Mouse (Mus musculus) thymus, adult 2 months (tissue): ENCODE measurements at regions not wholly inside any gene's neighbourhood (a gene's known extent, or its start where the extent isn't known, plus 50 kb on each side); places are given as distances from the start of the nearest gene placed in this dataset.

ENCODE experiments used
- DNase-seq: peaks from one replicate; pipeline ENCODE4 v3.0.0; 2021
- H3K27ac ChIP-seq: fragments of 200-500 bp; 2 replicates; pipeline ENCODE4 v1.5.1; 2012; ENCODE audit warnings: low read length, control low read depth; ENCODE audit not compliant: control insufficient read depth, insufficient read depth
- H3K27me3 ChIP-seq: fragments of 200-500 bp; 2 replicates; pipeline ENCODE4 v1.6.1; 2012; ENCODE audit warnings: mild to moderate bottlenecking, low read length, moderate library complexity, mixed read lengths; ENCODE audit not compliant: control insufficient read depth, insufficient read depth
- H3K36me3 ChIP-seq: fragments of 200-500 bp; 2 replicates; pipeline ENCODE4 v1.6.1; 2012; ENCODE audit warnings: mild to moderate bottlenecking, low read length, moderate library complexity; ENCODE audit not compliant: control insufficient read depth, insufficient read depth
- H3K4me1 ChIP-seq: fragments of 200-500 bp; replicated peaks from 2 replicates; pipeline ENCODE4 v1.6.1; 2012; ENCODE audit warnings: low read length; ENCODE audit not compliant: control insufficient read depth, insufficient read depth
- H3K4me3 ChIP-seq: fragments of 200-500 bp; 2 replicates; pipeline ENCODE4 v1.5.1; 2012; ENCODE audit warnings: mild to moderate bottlenecking, low read length, control low read depth, moderate library complexity; ENCODE audit not compliant: control insufficient read depth, insufficient read depth
- CTCF ChIP-seq: fragments of 200-500 bp; IDR thresholded peaks from 2 replicates; pipeline ENCODE4 v1.5.1; 2012; ENCODE audit warnings: mild to moderate bottlenecking, control low read depth, low read length, moderate library complexity, borderline replicate concordance; ENCODE audit not compliant: control insufficient read depth, poor library complexity, insufficient read depth; ENCODE audit errors: extremely low read depth
- POLR2A ChIP-seq: fragments of 200-500 bp; IDR thresholded peaks from 2 replicates; pipeline ENCODE4 v1.6.1; 2012; ENCODE audit warnings: mild to moderate bottlenecking, low read length, control low read depth, moderate library complexity; ENCODE audit not compliant: control insufficient read depth, poor library complexity, insufficient read depth; ENCODE audit errors: extremely low read depth
- WGBS: fragments of 180-500 bp; shearing (Covaris S2); methylation state at CpG from one replicate; pipeline ENCODE4 v1.1.7; 2018; 5-methylcytosine and 5-hydroxymethylcytosine counted together

DNA sequence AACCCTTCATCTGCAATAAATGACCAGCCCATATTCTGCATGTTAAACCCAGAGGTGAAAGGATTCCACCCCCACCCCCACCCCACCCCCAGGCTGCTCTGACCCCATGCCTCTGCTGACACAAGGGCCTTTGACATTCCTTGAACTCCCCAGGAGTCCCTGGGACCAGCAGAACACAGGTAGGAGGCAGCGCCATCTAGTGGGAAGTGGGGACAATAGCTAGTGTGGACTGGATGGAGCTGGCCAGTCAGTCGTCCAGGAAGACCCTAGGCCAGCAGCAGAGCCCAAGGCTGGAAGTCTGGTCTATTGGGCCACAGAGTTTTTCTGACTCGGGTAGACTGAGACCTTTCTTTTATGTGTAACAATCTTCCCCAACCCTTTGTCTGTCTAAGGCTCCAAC lies 71.8 kb upstream of the Ppp1r26 start:
- H3K27me3 ChIP-seq: no peaks in the 10 kb centered on the region
- 17% methylated on average over 3 of the region's 3 CpGs for WGBS
- DNase-seq: peak; percentile 41

GRCm38 (mm10) chr2:28377948-28378822 lies 68.4 kb upstream of the Ppp1r26 start:
- no peak overlapping the region for H3K27ac ChIP-seq
- WGBS: 85% methylated on average over 9 of the region's 9 CpGs

More for the DNA sequence above, 71.8 kb upstream of the Ppp1r26 start:
- Histone ChIP-seq H3K27ac (no peak overlapping the region), H3K4me3 (no peak overlapping the region), H3K4me1 (0 out of 2 replicates have a peak, but pooled peaks cover 3% of the 10 kb centered on the region), H3K36me3 (no peaks in the 10 kb centered on the region)
- TF ChIP-seq CTCF: peak; percentile 40; the same call in 1 of the 2 replicates
- no peak for TF ChIP-seq POLR2A

DNA sequence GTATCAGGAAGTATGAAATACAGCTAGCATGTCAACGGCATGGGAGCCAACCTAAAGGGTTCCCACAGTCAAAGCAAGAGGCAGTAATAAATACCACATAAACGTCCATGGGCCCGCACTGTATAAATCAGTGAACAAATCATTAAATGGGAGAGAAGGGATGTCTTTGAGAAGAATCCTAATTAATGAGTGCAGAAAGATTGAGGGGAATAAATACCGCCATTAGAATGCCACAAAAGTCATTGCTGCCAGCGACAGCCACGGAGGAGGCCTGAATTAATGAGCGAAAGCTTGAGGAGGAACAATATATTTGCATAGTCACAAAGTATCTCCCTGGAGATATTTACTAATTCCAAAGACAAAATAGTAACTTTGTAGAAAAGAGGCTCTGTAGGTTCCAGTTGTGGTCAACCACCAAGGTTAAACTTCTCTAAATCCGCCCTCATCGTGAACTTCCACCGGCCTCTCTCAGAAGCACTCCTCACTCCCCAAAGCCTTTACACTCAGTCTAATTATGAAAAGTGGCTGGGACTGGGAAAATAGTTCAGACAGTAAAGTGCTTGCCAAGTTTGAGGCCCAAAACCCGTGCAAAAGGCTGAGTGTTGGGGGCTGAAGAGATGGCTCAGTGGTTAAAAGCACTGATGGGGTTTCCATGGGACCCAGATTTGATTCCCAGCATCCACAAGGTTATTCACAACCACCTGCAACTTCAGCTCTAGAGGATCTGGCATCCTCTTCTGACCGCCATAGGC lies 64.4 kb upstream of the Ppp1r26 start:
- Histone ChIP-seq H3K4me1 (no peaks in the 10 kb centered on the region), H3K27me3 (no peaks in the 10 kb centered on the region), H3K27ac (no peak overlapping the region), H3K36me3 (no peaks in the 10 kb centered on the region), H3K4me3 (no peak overlapping the region)
- DNase-seq: no peak
- 60% methylated on average over 12 of the region's 12 CpGs for WGBS
- TF ChIP-seq POLR2A (no peak), CTCF (no peak)

More at GRCm38 (mm10) chr2:28377948-28378822, 68.4 kb upstream of the Ppp1r26 start:
- Histone ChIP-seq H3K36me3 (no peaks in the 10 kb centered on the region), H3K27me3 (no peaks in the 10 kb centered on the region), H3K4me1 (no peaks in the 10 kb centered on the region), H3K4me3 (no peak overlapping the region)
- DNase-seq: no peak
- TF ChIP-seq POLR2A: no peak

GRCm38 (mm10) chr2:28384875-28385274 lies 61.7 kb upstream of the Ppp1r26 start:
- H3K27me3 ChIP-seq: no peaks in the 10 kb centered on the region
- no peak overlapping the region for H3K27ac ChIP-seq
- no peaks in the 10 kb centered on the region for H3K36me3 ChIP-seq
- 92% methylated on average over 8 of the region's 8 CpGs for WGBS
- TF ChIP-seq POLR2A (no peak), CTCF (no peak)
- H3K4me3 ChIP-seq: no peak overlapping the region
- H3K4me1 ChIP-seq: no peaks in the 10 kb centered on the region
- no peak for DNase-seq

GRCm38 (mm10) chr2:28386784-28387183 lies 59.8 kb upstream of the Ppp1r26 start:
- Histone ChIP-seq H3K36me3 (no peaks in the 10 kb centered on the region), H3K4me1 (no peaks in the 10 kb centered on the region), H3K27me3 (no peaks in the 10 kb centered on the region), H3K27ac (no peak overlapping the region), H3K4me3 (no peak overlapping the region)
- WGBS: 70% methylated on average over 1 of the region's 1 CpGs
- DNase-seq: no peak
- TF ChIP-seq CTCF (no peak), POLR2A (no peak)

- no peak for DNase-seq
- 46% methylated on average over 6 of the region's 6 CpGs for WGBS
Measured at GRCm38 (mm10) chr2:28387422-28387836, 59.2 kb upstream of the Ppp1r26 start.

More at GRCm38 (mm10) chr2:28387422-28387836, 59.2 kb upstream of the Ppp1r26 start:
- H3K27me3 ChIP-seq: no peaks in the 10 kb centered on the region
- no peak for TF ChIP-seq CTCF
- no peak for TF ChIP-seq POLR2A
- no peak overlapping the region for H3K27ac ChIP-seq
- no peak overlapping the region for H3K4me3 ChIP-seq
- H3K36me3 ChIP-seq: no peaks in the 10 kb centered on the region
- H3K4me1 ChIP-seq: no peaks in the 10 kb centered on the region
